Mouse (Mus musculus) spleen, postnatal 10 days (tissue): ENCODE results near the gene Syn3.

Experiments
- DNase-seq, 2 experiments: peaks; one replicate each; pipeline ENCODE4 v3.0.0; 2021 to 2022; ENCODE audit warnings: low spot score in 2 of 2

Syn3 gene

GRCm38 (mm10) chr10:86216836-86217235 lies 281.9 kb downstream of the Syn3 start:
- DNase-seq = no peak

GRCm38 (mm10) chr10:86212062-86212461 lies 286.6 kb downstream of the Syn3 start:
- DNase-seq = no peak

GRCm38 (mm10) chr10:86203915-86204314 lies 294.8 kb downstream of the Syn3 start:
- no peak for DNase-seq

- DNase-seq = no peak
These were observed 295.5 kb downstream of the Syn3 start for GRCm38 (mm10) chr10:86203175-86203574.

- DNase-seq = no peak
These were observed 296.9 kb downstream of the Syn3 start for GRCm38 (mm10) chr10:86201826-86202225.

- no peak for DNase-seq
These were observed 297.7 kb downstream of the Syn3 start for GRCm38 (mm10) chr10:86201006-86201405.

GRCm38 (mm10) chr10:86196414-86197025 lies 302.2 kb downstream of the Syn3 start:
- DNase-seq = no peak

- no peak for DNase-seq
These were observed 304.0 kb downstream of the Syn3 start for GRCm38 (mm10) chr10:86194722-86195121.

GRCm38 (mm10) chr10:86193863-86194434 lies 304.7 kb downstream of the Syn3 start:
- DNase-seq = no peak

- no peak for DNase-seq
These were observed 310.1 kb downstream of the Syn3 start for GRCm38 (mm10) chr10:86188614-86189013.

GRCm38 (mm10) chr10:86187881-86188280 lies 310.8 kb downstream of the Syn3 start:
- DNase-seq = no peak

GRCm38 (mm10) chr10:86183148-86183885 lies 315.4 kb downstream of the Syn3 start:
- DNase-seq = no peak

- peak in 1 of 2 experiments; percentile 53 for DNase-seq
These were observed 316.4 kb downstream of the Syn3 start for GRCm38 (mm10) chr10:86182183-86182805.

GRCm38 (mm10) chr10:86176411-86176810 lies 322.3 kb downstream of the Syn3 start:
- no peak for DNase-seq

GRCm38 (mm10) chr10:86174017-86174416 lies 324.7 kb downstream of the Syn3 start:
- no peak for DNase-seq

- no peak for DNase-seq
These were observed 325.4 kb downstream of the Syn3 start for GRCm38 (mm10) chr10:86173284-86173683.

- no peak for DNase-seq
These were observed 327.4 kb downstream of the Syn3 start for GRCm38 (mm10) chr10:86171246-86171645.

- no peak for DNase-seq
These were observed 330.6 kb downstream of the Syn3 start for GRCm38 (mm10) chr10:86168084-86168483.

GRCm38 (mm10) chr10:86166854-86167268 lies 331.8 kb downstream of the Syn3 start:
- no peak for DNase-seq

GRCm38 (mm10) chr10:86164098-86164497 lies 334.6 kb downstream of the Syn3 start:
- no peak for DNase-seq

- no peak for DNase-seq
These were observed 336.9 kb downstream of the Syn3 start for GRCm38 (mm10) chr10:86161783-86162271.

GRCm38 (mm10) chr10:86158198-86158899 lies 340.3 kb downstream of the Syn3 start:
- no peak for DNase-seq
